Mouse (Mus musculus) erythroblast, embryonic 14.5 days (primary cell): ENCODE measurements around the gene Vcan. TPM values are rescaled to one million over a fixed set of nuclear protein-coding genes. Genes with fewer than 3 reads are reported as not detected.

Experiments
- H3K27me3 ChIP-seq: 2 replicates; pipeline ENCODE4 v1.6.1; 2012; ENCODE audit warnings: inconsistent platforms; ENCODE audit not compliant: control insufficient read depth
- H3K36me3 ChIP-seq: 2 replicates; pipeline ENCODE4 v1.6.1; 2012; ENCODE audit warnings: mild to moderate bottlenecking, inconsistent platforms; ENCODE audit not compliant: control insufficient read depth
- H3K4me1 ChIP-seq: 2 replicates; pipeline ENCODE4 v1.6.1; 2012; ENCODE audit warnings: inconsistent platforms; ENCODE audit not compliant: control insufficient read depth
- H3K4me3 ChIP-seq: replicated peaks from 2 replicates; pipeline ENCODE3; 2012; ENCODE audit warnings: moderate library complexity, mild to moderate bottlenecking, inconsistent platforms
- H3K9me3 ChIP-seq: 2 replicates; pipeline ENCODE4 v1.6.1; 2012; ENCODE audit warnings: low read length, inconsistent platforms, mixed read lengths; ENCODE audit not compliant: control insufficient read depth
- GATA1 ChIP-seq: IDR thresholded peaks from 2 replicates; pipeline ENCODE4 v1.6.1; 2012; ENCODE audit warnings: low read length, inconsistent platforms, mixed read lengths
- TAL1 ChIP-seq: IDR thresholded peaks from 3 replicates; pipeline ENCODE4 v1.6.1; 2012; ENCODE audit warnings: low read length, inconsistent platforms, mixed read lengths
- polyA plus RNA-seq: library from polyadenylated mRNA; stranded (reverse); fragments of >175 nt; gene quantifications from 2 replicates; pipeline ENCODE4 v1.2.3, GENCODE M21; 2012

Gene Vcan
- polyA plus RNA-seq, 1 experiment: not detected

DNA sequence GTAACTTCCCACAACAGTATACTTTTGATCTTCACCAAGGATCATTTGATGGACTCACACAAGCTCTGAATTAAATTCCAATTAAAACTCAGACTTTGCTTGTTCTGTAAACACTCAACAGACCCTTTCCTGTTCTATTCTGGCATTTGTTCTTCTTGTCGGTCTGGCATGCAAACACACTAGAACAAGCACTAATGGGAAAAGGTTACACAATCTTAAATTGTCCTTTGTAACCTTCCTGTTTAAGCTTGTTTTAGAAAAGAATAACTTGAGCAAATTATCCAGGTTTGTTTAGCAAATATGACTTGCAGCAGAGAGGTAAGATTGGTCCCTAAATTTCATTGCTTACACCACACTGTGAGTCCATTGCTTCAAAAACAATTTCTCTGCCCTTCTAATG, 89.5 kb downstream of the Vcan start:
- Histone ChIP-seq H3K27me3 (no peaks in the 10 kb centered on the region), H3K9me3 (no peaks in the 10 kb centered on the region), H3K4me1 (no peaks in the 10 kb centered on the region), H3K4me3 (no peak overlapping the region), H3K36me3 (no peaks in the 10 kb centered on the region)
- TF ChIP-seq TAL1 (no peak), GATA1 (no peak)

DNA sequence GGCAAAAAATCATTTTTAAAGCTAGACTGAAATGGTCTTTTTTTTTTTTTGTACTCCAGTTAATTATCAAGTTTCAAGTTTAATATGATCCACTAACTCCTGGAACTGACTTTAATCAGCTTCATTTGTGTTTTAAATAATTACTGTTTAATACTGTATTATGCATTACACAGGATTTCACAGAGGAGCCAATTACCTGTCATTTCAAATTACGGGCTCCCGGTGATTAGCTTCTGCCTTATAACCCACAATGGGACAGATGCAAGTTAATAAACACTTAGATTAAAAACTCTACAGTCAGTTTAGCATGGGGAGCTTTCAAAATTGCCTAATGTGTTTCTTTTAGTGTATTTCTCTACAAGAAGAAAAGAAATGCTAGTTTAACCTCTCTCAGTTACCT, 96.7 kb downstream of the Vcan start:
- H3K36me3 ChIP-seq: no peaks in the 10 kb centered on the region
- H3K4me1 ChIP-seq: no peaks in the 10 kb centered on the region
- H3K4me3 ChIP-seq: no peak overlapping the region
- no peaks in the 10 kb centered on the region for H3K9me3 ChIP-seq
- no peak for TF ChIP-seq GATA1
- TF ChIP-seq TAL1: no peak
- H3K27me3 ChIP-seq: no peaks in the 10 kb centered on the region

GRCm38 (mm10) chr13:89637012-89637411, 105.3 kb downstream of the Vcan start:
- no peaks in the 10 kb centered on the region for H3K36me3 ChIP-seq
- no peaks in the 10 kb centered on the region for H3K4me1 ChIP-seq
- no peaks in the 10 kb centered on the region for H3K9me3 ChIP-seq
- H3K27me3 ChIP-seq: no peaks in the 10 kb centered on the region
- H3K4me3 ChIP-seq: no peak overlapping the region
- TF ChIP-seq GATA1 (no peak), TAL1 (no peak)

GRCm38 (mm10) chr13:89634137-89634683, 108.1 kb downstream of the Vcan start:
- Histone ChIP-seq H3K27me3 (no peaks in the 10 kb centered on the region), H3K4me1 (no peaks in the 10 kb centered on the region), H3K36me3 (no peaks in the 10 kb centered on the region), H3K9me3 (no peaks in the 10 kb centered on the region), H3K4me3 (no peak overlapping the region)
- TF ChIP-seq TAL1 (no peak), GATA1 (no peak)

DNA sequence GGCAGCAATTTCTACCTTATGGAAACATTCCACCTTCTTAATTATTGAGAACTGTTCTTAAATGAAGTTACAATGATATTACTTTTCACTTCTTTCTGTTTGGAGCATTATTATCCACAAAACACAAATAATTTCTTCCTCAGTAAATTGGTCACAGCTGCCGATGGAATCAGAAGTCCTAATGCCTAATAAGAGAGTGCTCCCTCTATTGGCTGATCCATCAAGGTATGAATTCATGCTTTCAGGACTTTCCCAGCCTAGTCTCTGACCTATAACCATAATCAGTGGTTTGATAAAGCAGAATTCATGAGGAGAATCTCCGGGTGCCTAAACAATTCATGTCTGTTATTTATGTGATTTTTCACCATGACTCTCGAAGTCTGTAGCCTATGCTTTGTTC, 123.2 kb downstream of the Vcan start:
- H3K9me3 ChIP-seq: no peaks in the 10 kb centered on the region
- H3K4me3 ChIP-seq: no peak overlapping the region
- H3K36me3 ChIP-seq: no peaks in the 10 kb centered on the region
- H3K27me3 ChIP-seq: no peaks in the 10 kb centered on the region
- H3K4me1 ChIP-seq: no peaks in the 10 kb centered on the region
- no peak for TF ChIP-seq GATA1
- TF ChIP-seq TAL1: no peak

DNA sequence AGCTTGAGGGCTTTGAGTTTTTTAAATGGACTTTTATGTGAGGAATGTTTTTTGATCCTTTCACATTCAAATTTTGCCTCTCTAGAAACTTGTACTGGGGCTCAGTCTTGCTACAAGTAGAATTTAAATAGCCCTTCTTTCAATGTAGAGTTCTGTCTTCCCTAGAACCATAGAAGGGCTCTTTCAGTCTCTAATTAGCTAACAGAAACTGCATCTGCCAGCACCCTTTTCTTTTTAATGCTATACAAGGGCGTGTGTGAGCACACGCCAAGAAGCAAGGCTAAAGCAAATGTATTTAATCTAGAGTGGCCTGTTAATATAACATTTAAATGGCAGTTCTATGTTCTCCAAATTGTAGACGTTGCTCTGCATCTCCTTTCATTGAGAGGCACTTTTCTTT, 134.9 kb downstream of the Vcan start:
- Histone ChIP-seq H3K4me1 (no peaks in the 10 kb centered on the region), H3K27me3 (no peaks in the 10 kb centered on the region), H3K36me3 (no peaks in the 10 kb centered on the region), H3K9me3 (peaks cover 3% of the 10 kb centered on the region; the same call in 1 of the 2 replicates), H3K4me3 (no peak overlapping the region)
- TF ChIP-seq TAL1: no peak
- no peak for TF ChIP-seq GATA1

Other genes starting within 250 kb of the Vcan start
- gene Hapln1, start 202.7 kb downstream of the Vcan start, polyA plus RNA-seq: not detected in 2 replicates